ENCODE assay signal across 8 mouse cellular contexts in the genomic region with DNA sequence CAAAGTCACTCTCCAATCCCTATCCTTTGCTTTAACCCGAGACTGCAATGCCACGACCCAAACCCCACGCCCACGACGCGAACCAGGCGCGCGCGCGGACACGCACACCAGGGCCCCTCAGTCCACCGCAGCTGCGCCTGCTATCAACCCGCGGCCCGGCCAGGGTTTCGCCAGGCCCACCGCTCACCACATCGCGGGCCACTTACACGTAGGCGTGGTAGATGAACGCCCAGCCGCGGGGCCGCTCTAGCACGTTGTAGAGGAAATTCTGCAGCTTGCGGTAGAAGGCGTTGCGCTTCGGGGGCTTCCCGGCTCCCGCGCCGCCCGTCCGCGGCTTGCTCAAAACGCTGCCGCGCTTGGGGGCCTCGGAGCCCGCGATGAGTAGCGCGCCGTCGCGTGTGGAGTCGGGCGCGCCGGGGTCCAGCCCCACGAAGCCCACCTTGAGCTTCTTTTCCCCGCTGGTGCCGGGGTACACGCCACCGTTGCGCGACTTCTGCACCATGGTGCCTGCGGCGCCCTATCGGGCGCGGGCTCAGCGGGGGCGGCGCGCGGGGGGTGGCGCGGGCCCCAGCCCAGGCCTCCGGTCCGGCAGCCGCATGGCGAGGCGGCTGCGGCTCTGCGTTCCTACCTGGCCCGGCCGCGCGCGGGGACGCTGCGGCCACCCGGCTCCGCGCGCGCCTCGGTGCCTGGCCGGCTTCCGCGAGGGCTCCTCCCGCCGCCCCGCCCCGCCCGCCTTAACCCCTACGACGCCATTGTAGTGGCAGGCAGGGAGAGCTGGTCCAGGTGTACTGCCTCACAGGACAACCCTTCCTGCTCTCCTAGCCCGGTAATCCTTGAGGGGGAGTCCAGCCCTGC. TPM values are rescaled to one million over a fixed set of nuclear protein-coding genes. Genes with fewer than 3 reads are reported as not detected.
DNase-seq lines count a peak whose midpoint lies in the region; ATAC-seq and TF ChIP-seq lines count a peak whose summit lies in the region.

A gene (minus strand): TSS at position 710 of the 855 bp plus-strand sequence.

- no peaks in the 10 kb centered on the region for H3K36me3 ChIP-seq in hindbrain, embryonic 15.5 days

- H3K27me3 ChIP-seq in hindbrain, embryonic 15.5 days, result 0 out of 2 replicates have a peak, but pooled peaks cover 9% of the 10 kb centered on the region

- H3K9ac ChIP-seq in hindbrain, embryonic 15.5 days, result peak within 1 kb of the TSS; percentile 86

- peak within 1 kb of the TSS; percentile 60 for H3K4me2 ChIP-seq in hindbrain, embryonic 15.5 days

- WGBS in hindbrain, embryonic 15.5 days, result under 1% methylated on average over 89 of the region's 104 CpGs

- H3K4me1 ChIP-seq in hindbrain, embryonic 15.5 days (replicated peaks), result peaks cover 42% of the 10 kb centered on the region

- H3K27ac ChIP-seq in left cerebral cortex, adult 2 months, result peak within 1 kb of the TSS; percentile 95
- peak within 1 kb of the TSS; percentile 86 for H3K27ac ChIP-seq in hindbrain, embryonic 15.5 days (replicated peaks)

- peak; percentile 72 for ATAC-seq in hindbrain, embryonic 15.5 days (ENCODE audit: low FRiP score, low read depth)

- intact Hi-C loops in left cerebral cortex, adult 2 months (cut with DNase I), result no loop called here

- DNase-seq in left cerebral cortex, adult 2 months (ENCODE audit: extremely low spot score in 1 of 2, low spot score in 2 of 2), result peak in 1 of 2 experiments; percentile 47
- no peak for DNase-seq in left cerebral cortex, adult 11 months (ENCODE audit: low spot score)
- peak; percentile 76 to 86 for DNase-seq in cerebellum, postnatal 25 days
- DNase-seq in mesoderm, embryonic 11.5 days (ENCODE audit: low read depth, low spot score), result peak; percentile 29
- no peak for DNase-seq in adrenal gland, postnatal 36 days
- no peak for DNase-seq in natural killer cell, adult 2 months (ENCODE audit: low spot score in 2 of 2)
- no peak for DNase-seq in thymus, adult 18-20 months

- no peak for TF ChIP-seq CTCF in left cerebral cortex, adult 2 months (IDR thresholded peaks at IDR 0.05)

- peak within 1 kb of the TSS; percentile 80 for H3K4me3 ChIP-seq in left cerebral cortex, adult 2 months
- peak within 1 kb of the TSS; percentile 53 for H3K4me3 ChIP-seq in hindbrain, embryonic 15.5 days

- no peaks in the 10 kb centered on the region for H3K9me3 ChIP-seq in hindbrain, embryonic 15.5 days

RNA-seq across cellular contexts. Expression of the gene that starts here (rescaled TPM):
- 100 to 1,000 TPM; 275 to 280 TPM for total RNA-seq in left cerebral cortex, adult 2 months (2021)
- 45.8 and 50.4 TPM in 2 replicates for polyA plus RNA-seq in hindbrain, embryonic 15.5 days (2015; fragmentation: Nextera tagmentation; extraction: Ambion mirVana)
- total RNA-seq in adrenal gland, postnatal 36 days (2021), result 1 to 10 TPM; 3.2 to 4.4 TPM

Comparison
In these comparisons a context has a peak if more than half of its experiments do, and no peak if none do; other contexts are left out.
1. RNA of the gene that starts here (total RNA-seq): 275 to 280 TPM in left cerebral cortex, adult 2 months; 3.2 to 4.4 TPM in adrenal gland, postnatal 36 days; every median in the first group is over 10 times any median in the second.
2. DNase-seq: peak in cerebellum, postnatal 25 days (2 of 2) and mesoderm, embryonic 11.5 days (single experiment); none in left cerebral cortex, adult 11 months (single experiment), adrenal gland, postnatal 36 days (0 of 2), natural killer cell, adult 2 months (0 of 2) and thymus, adult 18-20 months (0 of 2).